Mouse (Mus musculus) ES-Bruce4 (cell line): ENCODE data around the gene Iglon5. TPM values are rescaled to one million over a fixed set of nuclear protein-coding genes. Genes with fewer than 3 reads are reported as not detected.

ENCODE experiments used
- H3K27ac ChIP-seq: 2 replicates; pipeline ENCODE4 v1.5.1; 2012; ENCODE audit warnings: low read length, inconsistent platforms; ENCODE audit not compliant: insufficient read depth
- H3K27me3 ChIP-seq: 2 replicates; pipeline ENCODE4 v1.6.1; 2012; ENCODE audit warnings: mild to moderate bottlenecking, low read length, inconsistent platforms; ENCODE audit not compliant: control insufficient read depth, poor library complexity, insufficient read depth, severe bottlenecking
- H3K36me3 ChIP-seq: 2 replicates; pipeline ENCODE4 v1.6.1; 2012; ENCODE audit warnings: inconsistent platforms, mild to moderate bottlenecking, low read length, moderate library complexity; ENCODE audit not compliant: control insufficient read depth, poor library complexity, insufficient read depth, severe bottlenecking
- H3K4me1 ChIP-seq: one replicate; pipeline ENCODE4 v1.8.1; 2011; ENCODE audit warnings: low read length; ENCODE audit not compliant: control insufficient read depth, insufficient read depth
- H3K4me3 ChIP-seq: 2 replicates; pipeline ENCODE4 v1.5.1; 2011; ENCODE audit warnings: low read depth, mild to moderate bottlenecking, low read length
- H3K9ac ChIP-seq: 2 replicates; pipeline ENCODE4 v1.6.1; 2012; ENCODE audit warnings: low read depth, mild to moderate bottlenecking, inconsistent platforms; ENCODE audit not compliant: poor library complexity, severe bottlenecking
- H3K9me3 ChIP-seq: replicated peaks from 2 replicates; pipeline ENCODE4 v1.6.1; 2012; ENCODE audit warnings: mild to moderate bottlenecking, low read length, inconsistent platforms; ENCODE audit not compliant: control insufficient read depth, poor library complexity, insufficient read depth, severe bottlenecking
- CTCF ChIP-seq: IDR thresholded peaks from one replicate; pipeline ENCODE4 v1.8.1; 2011; ENCODE audit warnings: low read depth, low read length
- EP300 ChIP-seq: IDR thresholded peaks from 2 replicates; pipeline ENCODE4 v1.6.1; 2011; ENCODE audit warnings: low read depth, low read length; ENCODE audit not compliant: insufficient read depth
- POLR2A ChIP-seq: IDR thresholded peaks from one replicate; pipeline ENCODE4 v1.8.1; 2011; ENCODE audit warnings: low read length; ENCODE audit not compliant: insufficient read depth
- polyA plus RNA-seq: library from polyadenylated mRNA; stranded (reverse); fragments of >200 nt; gene quantifications from 2 replicates; pipeline ENCODE4 v1.2.4, GENCODE M21; 2011; ENCODE audit warnings: low read depth; ENCODE audit not compliant: missing spikeins, insufficient read depth, insufficient read length

Gene Iglon5
- 4.6 and 5.0 TPM in 2 replicates for polyA plus RNA-seq

DNA sequence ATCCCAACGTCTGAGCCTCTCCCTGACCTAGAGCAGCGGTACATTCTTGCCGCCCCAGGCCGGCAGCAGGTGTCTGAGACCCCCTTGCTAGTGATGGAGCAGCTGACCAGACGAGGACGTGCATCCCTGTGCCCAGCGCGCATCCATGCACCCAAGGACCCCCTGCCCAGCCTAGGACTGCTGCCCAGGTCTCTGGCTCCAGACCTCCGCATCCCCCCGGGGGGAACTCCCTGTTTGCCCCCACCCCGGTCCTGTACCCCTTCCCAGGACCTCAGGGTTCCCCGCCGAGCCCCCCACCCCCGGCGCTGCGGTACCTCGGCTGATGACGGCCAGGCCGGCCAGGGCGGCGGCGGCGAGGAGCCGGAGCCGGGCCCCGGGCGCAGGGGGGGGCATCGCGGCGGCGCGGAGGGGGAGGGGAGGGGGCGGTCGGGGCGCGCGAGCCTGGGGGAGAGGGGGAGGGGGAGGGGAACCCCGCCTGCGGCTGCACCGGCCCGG is at the start of gene Iglon5:
Gene Iglon5, minus strand, starts transcription at position 445 of the 495 bp plus-strand sequence.
- H3K4me3 ChIP-seq: peak within 1 kb of the TSS; percentile 49
- peak within 1 kb of the TSS; percentile 31 for H3K9ac ChIP-seq
- no peaks in the 10 kb centered on the region for H3K9me3 ChIP-seq
- no peaks in the 10 kb centered on the region for H3K36me3 ChIP-seq
- no peak within 1 kb of the TSS for H3K27ac ChIP-seq
- H3K4me1 ChIP-seq: no peaks in the 10 kb centered on the region
- no peak for TF ChIP-seq EP300
- TF ChIP-seq CTCF: no peak
- TF ChIP-seq POLR2A: no peak
- H3K27me3 ChIP-seq: no peaks in the 10 kb centered on the region

DNA sequence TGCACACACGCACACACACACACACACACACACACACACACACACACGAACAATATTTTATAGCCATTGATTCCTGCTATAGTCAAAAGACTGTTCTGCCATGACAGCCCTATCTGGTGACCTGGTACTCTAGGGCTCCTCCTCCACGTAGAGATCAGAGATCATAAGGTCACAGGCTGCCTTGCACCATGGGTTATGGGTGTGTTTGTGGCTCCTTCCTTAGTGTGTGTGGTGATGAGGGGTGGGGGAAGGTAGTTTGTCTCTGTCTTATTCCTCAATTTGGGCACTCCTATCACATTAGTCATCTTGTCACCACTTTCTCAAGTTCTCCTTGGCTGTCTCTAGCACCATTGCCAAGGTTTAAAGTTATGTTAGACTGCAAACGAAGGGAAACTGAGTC is 48.6 kb upstream of the Iglon5 start:
- Histone ChIP-seq H3K4me1 (no peaks in the 10 kb centered on the region), H3K27me3 (no peaks in the 10 kb centered on the region)
- TF ChIP-seq EP300: no peak
- TF ChIP-seq CTCF: no peak
- TF ChIP-seq POLR2A: no peak

DNA sequence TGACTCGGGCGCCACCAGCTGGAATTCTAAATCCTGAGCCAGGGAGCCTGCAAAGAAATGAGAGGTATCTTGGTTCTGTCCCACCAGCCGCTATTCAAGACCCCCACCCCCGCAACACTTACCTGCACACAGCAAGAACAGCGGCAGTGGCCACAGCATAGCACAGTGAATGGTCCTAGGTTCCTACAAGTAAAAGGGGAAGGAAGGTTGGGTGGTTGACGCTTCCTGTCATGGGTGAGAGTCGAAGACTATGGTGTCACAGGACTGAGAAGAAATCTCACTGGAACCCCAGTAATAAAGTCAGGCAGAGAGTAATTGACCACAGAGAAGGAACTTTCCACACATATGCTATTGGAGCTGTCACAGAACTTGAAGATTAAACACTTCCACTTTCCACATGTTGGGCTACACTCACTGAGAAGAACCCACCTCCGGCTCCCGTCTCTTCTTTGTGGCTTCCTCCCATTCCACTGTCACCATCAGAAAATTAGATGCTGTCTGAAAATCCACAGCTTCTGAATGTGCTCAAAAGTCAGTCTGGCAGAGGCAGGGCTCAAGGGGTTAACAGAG is 43.1 kb upstream of the Iglon5 start:
- Histone ChIP-seq H3K27ac (no peak overlapping the region), H3K9me3 (no peaks in the 10 kb centered on the region), H3K27me3 (no peaks in the 10 kb centered on the region), H3K36me3 (no peaks in the 10 kb centered on the region), H3K4me1 (no peaks in the 10 kb centered on the region), H3K9ac (no peak overlapping the region), H3K4me3 (no peak overlapping the region)
- TF ChIP-seq CTCF: no peak
- TF ChIP-seq EP300: no peak
- no peak for TF ChIP-seq POLR2A

More for the DNA sequence above, 48.6 kb upstream of the Iglon5 start:
- no peak overlapping the region for H3K4me3 ChIP-seq
- no peaks in the 10 kb centered on the region for H3K9me3 ChIP-seq
- H3K9ac ChIP-seq: no peak overlapping the region
- no peak overlapping the region for H3K27ac ChIP-seq
- H3K36me3 ChIP-seq: no peaks in the 10 kb centered on the region

DNA sequence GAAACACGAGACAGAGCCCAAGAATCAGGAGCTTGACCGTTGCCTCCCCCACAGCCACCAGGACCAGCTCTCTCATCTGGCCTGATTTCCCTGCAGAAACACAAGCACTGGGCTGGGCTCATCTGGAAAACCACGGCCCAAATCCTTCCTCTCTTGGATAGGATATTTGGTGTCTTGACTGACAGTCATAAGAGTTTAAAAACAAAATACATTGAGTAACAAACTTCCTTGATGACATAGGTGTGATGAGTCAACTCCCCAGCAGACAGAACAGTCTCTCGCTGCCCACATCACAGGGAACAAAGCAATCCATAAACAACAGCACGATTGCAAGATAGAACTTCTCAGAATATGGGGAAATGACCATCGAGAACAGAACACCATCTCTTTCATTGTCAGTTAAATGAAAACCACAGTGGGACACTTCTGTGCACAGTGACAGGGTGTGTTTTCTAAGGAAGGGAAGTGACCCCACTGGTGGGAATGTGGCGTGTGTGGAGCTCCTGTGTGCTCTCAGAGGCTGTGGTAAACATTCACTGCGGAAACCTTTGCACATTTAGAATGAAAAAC is 40.4 kb upstream of the Iglon5 start:
- Histone ChIP-seq H3K9ac (no peak overlapping the region), H3K4me1 (no peaks in the 10 kb centered on the region), H3K27me3 (no peaks in the 10 kb centered on the region), H3K36me3 (no peaks in the 10 kb centered on the region), H3K4me3 (no peak overlapping the region), H3K9me3 (no peaks in the 10 kb centered on the region), H3K27ac (no peak overlapping the region)
- TF ChIP-seq EP300 (no peak), POLR2A (no peak), CTCF (no peak)

DNA sequence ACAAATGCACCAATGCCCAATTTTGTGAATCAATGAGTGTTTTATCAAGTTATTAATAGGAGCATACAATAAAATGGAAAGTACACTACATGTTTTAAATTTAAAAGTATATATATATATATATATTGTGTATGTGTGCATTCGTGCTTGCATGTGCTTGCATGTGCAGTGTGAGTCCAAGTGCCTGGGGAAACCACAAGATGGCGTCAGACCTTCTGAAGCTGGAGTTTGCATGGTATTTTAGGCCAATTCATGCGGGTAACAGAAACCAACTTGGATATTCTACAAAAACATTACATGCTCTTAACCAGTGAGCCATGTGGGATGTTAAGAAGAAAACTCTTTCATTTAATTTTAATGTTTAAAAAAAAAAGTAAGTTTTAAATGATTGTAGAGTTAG is 35.4 kb upstream of the Iglon5 start:
- Histone ChIP-seq H3K36me3 (no peaks in the 10 kb centered on the region), H3K4me3 (no peak overlapping the region), H3K27me3 (no peaks in the 10 kb centered on the region), H3K4me1 (no peaks in the 10 kb centered on the region), H3K9me3 (no peaks in the 10 kb centered on the region), H3K9ac (no peak overlapping the region), H3K27ac (no peak overlapping the region)
- TF ChIP-seq CTCF (peak; percentile 61), EP300 (no peak), POLR2A (no peak)

DNA sequence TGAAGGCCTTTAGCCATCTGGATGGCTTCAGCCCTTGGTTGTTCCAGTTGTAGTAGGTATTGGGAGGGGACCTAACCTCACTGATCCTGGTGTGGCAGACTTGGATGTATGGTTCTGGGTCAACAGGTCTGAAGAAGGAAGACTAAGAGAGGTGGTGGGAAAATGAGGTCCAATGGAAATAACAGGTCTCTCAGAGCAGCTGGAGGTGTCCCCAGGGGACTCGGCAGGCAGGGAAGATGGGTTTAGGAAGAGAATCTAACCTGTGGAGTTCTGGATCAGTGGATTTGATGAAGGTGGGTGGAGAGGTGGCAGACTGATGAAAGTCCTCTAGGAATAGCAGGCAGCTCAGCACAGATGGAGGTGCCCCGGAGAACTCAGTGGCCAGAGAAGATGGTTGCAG is 32.9 kb upstream of the Iglon5 start:
- H3K4me3 ChIP-seq: no peak overlapping the region
- H3K9ac ChIP-seq: no peak overlapping the region
- H3K27me3 ChIP-seq: no peaks in the 10 kb centered on the region
- no peak overlapping the region for H3K27ac ChIP-seq
- no peaks in the 10 kb centered on the region for H3K9me3 ChIP-seq
- no peaks in the 10 kb centered on the region for H3K4me1 ChIP-seq
- no peak for TF ChIP-seq POLR2A
- no peak for TF ChIP-seq CTCF
- TF ChIP-seq EP300: no peak
- H3K36me3 ChIP-seq: no peaks in the 10 kb centered on the region
